Mouse (Mus musculus): ENCODE measurements around the gene Zfp341. TPM values are rescaled to one million over a fixed set of nuclear protein-coding genes. Genes with fewer than 3 reads are reported as not detected.
A peak's percentile ranks its signal among the peaks of the same experiment; 100 is the strongest.

Zfp341 gene
- total and polyA plus RNA-seq, 3 experiments, result 0.93 to 11.1 (median 5.4) TPM

DNA sequence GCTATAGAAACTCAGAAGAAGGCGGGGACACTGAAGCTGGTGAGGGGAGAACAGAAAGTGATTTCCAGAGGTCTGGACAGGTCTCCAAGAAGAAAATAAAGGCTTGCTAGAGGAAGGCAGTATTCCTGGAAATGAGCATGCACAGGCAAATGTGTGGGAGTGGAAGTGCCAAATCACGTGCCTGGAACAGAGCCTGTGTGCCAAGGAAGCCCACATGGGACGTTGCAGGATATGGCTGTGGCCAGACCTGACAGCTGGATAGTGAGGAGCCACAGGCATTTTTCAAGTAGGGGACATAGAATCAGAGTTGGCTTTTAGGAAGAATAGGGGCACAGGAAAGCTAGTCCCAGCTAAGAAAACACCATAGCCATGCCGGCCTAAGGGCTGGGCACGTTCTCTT lies 17.3 kb upstream of the Zfp341 start:
- Histone ChIP-seq H3K4me1 (ENCODE audit: insufficient read depth, low read depth, low read length) (no peaks in the 10 kb centered on the region), H3K9me3 (replicated peaks) (no peaks in the 10 kb centered on the region), H3K4me3 (ENCODE audit: low read depth, low read length) (no peak overlapping the region), H3K27me3 (ENCODE audit: insufficient read depth, low read length) (no peaks in the 10 kb centered on the region), H3K36me3 (replicated peaks) (peaks cover 73% of the 10 kb centered on the region)
- TF ChIP-seq POLR2AphosphoS5 (IDR thresholded peaks at IDR 0.05; ENCODE audit: insufficient replicate concordance, low read depth, low read length) (no peak), GATA1 (IDR thresholded peaks at IDR 0.05; ENCODE audit: borderline replicate concordance, low read length) (no peak), TAL1 (conservative IDR thresholded peaks at IDR 0.05; ENCODE audit: low read depth, low read length) (no peak)
- no peak for ATAC-seq (ENCODE audit: extremely low read depth, insufficient number of reproducible peaks, low FRiP score, poor library complexity, severe bottlenecking)
- no peak for DNase-seq (ENCODE audit: low spot score)

DNA sequence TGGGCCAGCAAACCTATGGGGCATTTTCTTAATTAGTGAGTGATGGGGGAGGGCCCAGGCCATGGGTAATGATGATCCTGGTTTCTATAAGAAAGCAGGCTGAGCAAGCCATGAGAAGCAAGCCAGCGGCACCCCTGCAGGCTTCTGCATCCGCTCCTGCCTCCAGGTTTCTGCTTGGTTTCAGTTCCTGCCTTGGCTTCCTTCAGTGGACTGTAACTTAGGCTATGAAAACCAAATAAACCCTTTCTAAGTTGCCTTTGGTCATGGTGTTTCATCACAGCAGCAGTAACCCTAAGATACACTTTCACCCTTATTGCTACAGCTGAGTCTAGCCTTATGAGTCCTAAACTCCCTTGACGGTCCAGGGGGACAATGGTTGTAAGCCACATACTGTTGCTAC lies 15.7 kb upstream of the Zfp341 start:
- ATAC-seq (ENCODE audit: extremely low read depth, insufficient number of reproducible peaks, low FRiP score, poor library complexity, severe bottlenecking) (no peak), DNase-seq (ENCODE audit: low spot score) (no peak)
- Histone ChIP-seq H3K36me3 (replicated peaks) (peaks cover 72% of the 10 kb centered on the region), H3K4me1 (ENCODE audit: insufficient read depth, low read depth, low read length) (peaks cover 2% of the 10 kb centered on the region), H3K4me3 (ENCODE audit: low read depth, low read length) (no peak overlapping the region), H3K27me3 (ENCODE audit: insufficient read depth, low read length) (no peaks in the 10 kb centered on the region), H3K9me3 (replicated peaks) (no peaks in the 10 kb centered on the region)
- TF ChIP-seq CTCF (IDR thresholded peaks at IDR 0.05; ENCODE audit: low read depth, low read length) (no peak), TAL1 (conservative IDR thresholded peaks at IDR 0.05; ENCODE audit: low read depth, low read length) (no peak), POLR2AphosphoS5 (IDR thresholded peaks at IDR 0.05; ENCODE audit: insufficient replicate concordance, low read depth, low read length) (no peak), GATA1 (IDR thresholded peaks at IDR 0.05; ENCODE audit: borderline replicate concordance, low read length) (no peak), GATA2 (IDR thresholded peaks at IDR 0.05; ENCODE audit: borderline replicate concordance, low read depth, low read length) (no peak)

- Histone ChIP-seq H3K4me1 (ENCODE audit: insufficient read depth, low read depth, low read length) (peaks cover 21% of the 10 kb centered on the region), H3K4me3 (ENCODE audit: low read depth, low read length) (no peak overlapping the region), H3K36me3 (replicated peaks) (peaks cover 43% of the 10 kb centered on the region), H3K9me3 (replicated peaks) (no peaks in the 10 kb centered on the region), H3K27me3 (ENCODE audit: insufficient read depth, low read length) (no peaks in the 10 kb centered on the region)
- DNase-seq (ENCODE audit: low spot score) (no peak), ATAC-seq (ENCODE audit: extremely low read depth, insufficient number of reproducible peaks, low FRiP score, poor library complexity, severe bottlenecking) (no peak)
- TF ChIP-seq POLR2AphosphoS5 (IDR thresholded peaks at IDR 0.05; ENCODE audit: insufficient replicate concordance, low read depth, low read length), result no peak
- no peak for TF ChIP-seq CTCF (IDR thresholded peaks at IDR 0.05; ENCODE audit: low read depth, low read length)
- TF ChIP-seq TAL1 (conservative IDR thresholded peaks at IDR 0.05; ENCODE audit: low read depth, low read length), result no peak
- TF ChIP-seq GATA1 (IDR thresholded peaks at IDR 0.05; ENCODE audit: borderline replicate concordance, low read length), result no peak
These were observed 12.5 kb upstream of the Zfp341 start for GRCm38 (mm10) chr2:154600586-154600985.

DNA sequence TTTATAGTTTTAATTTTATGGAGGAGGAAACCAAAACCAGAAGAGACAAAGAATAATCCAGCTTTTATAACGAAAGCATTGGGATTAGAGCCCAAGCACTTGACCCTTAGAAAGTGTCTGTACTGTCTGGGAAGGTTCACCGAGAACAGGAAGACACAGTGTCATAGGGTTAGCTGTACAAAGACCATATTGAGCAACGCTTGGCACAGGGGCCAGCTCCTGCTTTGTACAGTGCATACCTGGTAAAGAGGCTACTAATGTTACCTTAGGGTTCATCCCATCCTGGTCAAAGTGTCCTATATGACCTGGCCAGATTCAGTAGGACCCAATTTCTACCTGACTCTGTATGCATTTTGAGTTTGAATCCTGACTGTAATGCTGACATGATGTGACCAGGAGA lies 11.8 kb upstream of the Zfp341 start:
- DNase-seq (ENCODE audit: low spot score) (no peak), ATAC-seq (ENCODE audit: extremely low read depth, insufficient number of reproducible peaks, low FRiP score, poor library complexity, severe bottlenecking) (no peak)
- H3K4me3 ChIP-seq (ENCODE audit: low read depth, low read length), result no peak overlapping the region
- no peaks in the 10 kb centered on the region for H3K27me3 ChIP-seq (ENCODE audit: insufficient read depth, low read length)
- H3K4me1 ChIP-seq (ENCODE audit: insufficient read depth, low read depth, low read length), result peaks cover 25% of the 10 kb centered on the region
- peaks cover 37% of the 10 kb centered on the region for H3K36me3 ChIP-seq (replicated peaks)
- no peaks in the 10 kb centered on the region for H3K9me3 ChIP-seq (replicated peaks)
- TF ChIP-seq CTCF (IDR thresholded peaks at IDR 0.05; ENCODE audit: low read depth, low read length) (no peak), GATA2 (IDR thresholded peaks at IDR 0.05; ENCODE audit: borderline replicate concordance, low read depth, low read length) (no peak), GATA1 (IDR thresholded peaks at IDR 0.05; ENCODE audit: borderline replicate concordance, low read length) (no peak), POLR2AphosphoS5 (IDR thresholded peaks at IDR 0.05; ENCODE audit: insufficient replicate concordance, low read depth, low read length) (no peak), TAL1 (conservative IDR thresholded peaks at IDR 0.05; ENCODE audit: low read depth, low read length) (no peak)

- peaks cover 25% of the 10 kb centered on the region for H3K4me1 ChIP-seq (ENCODE audit: insufficient read depth, low read depth, low read length)
- peak overlapping the region; percentile 75 for H3K4me3 ChIP-seq (ENCODE audit: low read depth, low read length)
- no peaks in the 10 kb centered on the region for H3K27me3 ChIP-seq (ENCODE audit: insufficient read depth, low read length)
- DNase-seq (ENCODE audit: low spot score) (no peak), ATAC-seq (ENCODE audit: extremely low read depth, insufficient number of reproducible peaks, low FRiP score, poor library complexity, severe bottlenecking) (no peak)
- no peaks in the 10 kb centered on the region for H3K9me3 ChIP-seq (replicated peaks)
- TF ChIP-seq CTCF (IDR thresholded peaks at IDR 0.05; ENCODE audit: low read depth, low read length) (no peak), GATA2 (IDR thresholded peaks at IDR 0.05; ENCODE audit: borderline replicate concordance, low read depth, low read length) (no peak), TAL1 (conservative IDR thresholded peaks at IDR 0.05; ENCODE audit: low read depth, low read length) (no peak), GATA1 (IDR thresholded peaks at IDR 0.05; ENCODE audit: borderline replicate concordance, low read length) (no peak), POLR2AphosphoS5 (IDR thresholded peaks at IDR 0.05; ENCODE audit: insufficient replicate concordance, low read depth, low read length) (no peak)
- H3K36me3 ChIP-seq (replicated peaks), result peaks cover 25% of the 10 kb centered on the region
These were observed 10.0 kb upstream of the Zfp341 start for GRCm38 (mm10) chr2:154603007-154603637.

DNA sequence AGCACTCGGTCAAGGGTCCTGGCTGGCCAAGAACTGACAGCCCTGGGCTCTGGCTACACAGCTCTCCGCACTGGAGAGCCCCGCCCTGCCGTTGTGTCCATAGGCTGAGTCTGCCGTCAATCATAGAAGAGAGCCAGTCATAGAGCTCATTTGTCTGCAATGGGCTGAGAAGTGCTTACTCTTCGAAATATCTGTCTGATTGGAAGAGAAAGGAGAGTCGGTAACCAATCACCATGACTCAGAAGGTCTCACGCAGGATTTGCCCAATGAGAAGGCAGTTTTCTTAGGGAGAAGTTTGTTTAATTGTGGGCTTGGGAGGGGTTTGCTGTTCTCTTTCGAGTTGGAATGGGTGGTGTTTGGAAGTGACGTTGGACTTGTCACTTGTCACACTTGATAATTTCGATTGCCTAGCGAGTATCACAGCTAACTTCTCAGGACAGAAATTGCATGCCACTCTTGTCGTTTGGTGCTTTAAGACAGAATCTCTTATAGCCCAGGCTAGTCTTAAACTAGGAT lies 9.4 kb upstream of the Zfp341 start, which contains the start of gene Pxmp4:
Gene Pxmp4 (minus strand): TSS at position 71 of the 516 bp plus-strand sequence.
- ATAC-seq (ENCODE audit: extremely low read depth, insufficient number of reproducible peaks, low FRiP score, poor library complexity, severe bottlenecking) (peak; percentile 98), DNase-seq (ENCODE audit: low spot score) (peak; percentile 99)
- H3K9me3 ChIP-seq (replicated peaks), result no peaks in the 10 kb centered on the region
- no peak for TF ChIP-seq GATA1 (IDR thresholded peaks at IDR 0.05; ENCODE audit: borderline replicate concordance, low read length)
- no peak for TF ChIP-seq POLR2AphosphoS5 (IDR thresholded peaks at IDR 0.05; ENCODE audit: insufficient replicate concordance, low read depth, low read length)
- no peak for TF ChIP-seq CTCF (IDR thresholded peaks at IDR 0.05; ENCODE audit: low read depth, low read length)
- H3K27me3 ChIP-seq (ENCODE audit: insufficient read depth, low read length), result 0 out of 2 replicates have a peak, but pooled peaks cover 5% of the 10 kb centered on the region
- H3K36me3 ChIP-seq (replicated peaks), result peaks cover 21% of the 10 kb centered on the region
- peaks cover 28% of the 10 kb centered on the region for H3K4me1 ChIP-seq (ENCODE audit: insufficient read depth, low read depth, low read length)
- H3K4me3 ChIP-seq (ENCODE audit: low read depth, low read length), result peak within 1 kb of the TSS; percentile 75

All from G1E (cell line).